Mouse (Mus musculus): Measurements from ENCODE around the gene Fbxl19. TPM values are rescaled to one million over a fixed set of nuclear protein-coding genes. Genes with fewer than 3 reads are reported as not detected.

The Fbxl19 gene
- total RNA-seq (2014; fragmentation: Nextera tagmentation) (11.6 and 14.2 TPM in 2 replicates), total RNA-seq (2017) (12.2 and 12.5 TPM in 2 replicates)

DNA sequence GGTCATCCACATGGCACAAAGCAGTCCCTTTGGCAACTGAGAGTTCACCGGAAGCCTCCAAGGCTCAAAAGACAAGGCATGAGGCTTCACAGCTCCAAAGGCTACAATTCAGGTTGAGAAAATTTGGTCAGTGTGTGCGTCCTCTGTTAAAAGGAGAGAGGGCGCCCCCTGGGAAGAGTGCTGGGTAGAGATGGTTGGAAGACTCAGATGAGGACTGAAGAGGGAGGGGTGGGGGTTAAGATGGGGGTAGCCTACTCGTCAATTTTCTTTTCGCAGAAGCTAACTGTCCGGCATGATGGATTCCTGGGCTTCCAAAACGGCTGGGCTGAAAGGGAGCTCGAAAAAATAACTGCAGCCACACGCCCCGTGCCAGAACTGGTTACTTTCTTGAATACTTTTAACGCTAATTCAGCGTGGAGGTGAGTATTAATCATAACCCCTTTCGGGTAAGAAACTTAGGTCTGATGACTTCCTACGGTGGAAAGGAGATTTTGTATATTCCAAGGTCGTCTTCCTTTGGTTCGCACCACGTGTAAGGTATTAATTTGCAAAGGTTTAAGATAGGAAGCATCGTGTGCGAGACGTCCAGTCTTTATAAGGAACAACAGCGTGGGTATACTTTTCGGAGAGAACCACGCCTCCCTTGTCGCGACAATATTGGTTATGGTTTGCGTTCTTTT, at the start of gene Fbxl19:
TSS of gene Fbxl19 (plus strand) at position 178 of the 680 bp plus-strand sequence.
- ATAC-seq (replicated peaks; ENCODE audit: low FRiP score, low TSS enrichment, poor library complexity, severe bottlenecking), result no peak; the same call in 1 of the 2 replicates

DNA sequence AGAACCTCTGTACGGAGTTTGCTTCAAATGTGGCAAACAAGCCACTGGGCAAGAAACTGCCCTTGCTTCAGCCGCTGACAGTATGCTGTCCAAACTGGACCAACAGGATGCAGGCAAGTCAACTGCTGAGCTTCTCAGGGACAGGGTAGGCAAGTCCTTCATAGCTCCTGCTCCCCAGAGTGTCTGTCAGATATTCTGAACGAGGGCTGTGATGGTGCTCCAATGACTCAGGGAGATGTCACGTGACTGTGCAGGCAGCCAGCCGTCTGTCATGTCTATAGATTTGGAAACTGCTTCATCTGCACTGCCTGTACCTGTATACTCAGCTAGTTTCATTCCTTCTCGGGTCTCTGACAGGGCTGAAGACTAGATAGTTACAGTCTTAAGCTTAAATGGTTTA, 45.4 kb upstream of the Fbxl19 start:
- no peak for ATAC-seq (replicated peaks; ENCODE audit: low FRiP score, low TSS enrichment, poor library complexity, severe bottlenecking)

GRCm38 (mm10) chr7:127700712-127701331, 43.5 kb upstream of the Fbxl19 start:
- no peak for ATAC-seq (replicated peaks; ENCODE audit: low FRiP score, low TSS enrichment, poor library complexity, severe bottlenecking)

GRCm38 (mm10) chr7:127703561-127704178, 40.7 kb upstream of the Fbxl19 start:
- ATAC-seq (replicated peaks; ENCODE audit: low FRiP score, low TSS enrichment, poor library complexity, severe bottlenecking), result no peak

DNA sequence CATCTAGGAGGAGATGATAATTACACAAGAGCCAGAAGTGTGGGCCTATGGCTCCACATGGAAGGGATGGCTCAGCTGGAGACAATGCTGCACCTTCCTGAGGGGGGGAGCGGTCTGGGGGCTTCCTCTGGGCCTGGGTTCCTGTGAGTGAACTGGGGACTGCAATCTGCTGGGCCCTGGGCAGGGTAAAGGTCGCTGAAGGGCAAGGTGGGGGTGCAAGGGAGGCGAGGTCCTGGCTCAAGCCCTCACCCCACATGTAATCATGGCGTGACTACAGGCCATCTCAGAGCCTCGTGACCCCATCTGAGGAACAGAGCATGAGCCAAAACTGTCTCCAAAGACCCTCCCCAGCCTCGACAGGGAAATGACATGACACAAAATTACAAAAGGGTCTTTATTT, 39.7 kb upstream of the Fbxl19 start:
- no peak for ATAC-seq (replicated peaks; ENCODE audit: low FRiP score, low TSS enrichment, poor library complexity, severe bottlenecking)

- ATAC-seq (replicated peaks; ENCODE audit: low FRiP score, low TSS enrichment, poor library complexity, severe bottlenecking), result no peak
Measured at GRCm38 (mm10) chr7:127705706-127706105, 38.6 kb upstream of the Fbxl19 start.

GRCm38 (mm10) chr7:127707045-127707956, 37.0 kb upstream of the Fbxl19 start:
- ATAC-seq (replicated peaks; ENCODE audit: low FRiP score, low TSS enrichment, poor library complexity, severe bottlenecking), result peak; percentile 12

DNA sequence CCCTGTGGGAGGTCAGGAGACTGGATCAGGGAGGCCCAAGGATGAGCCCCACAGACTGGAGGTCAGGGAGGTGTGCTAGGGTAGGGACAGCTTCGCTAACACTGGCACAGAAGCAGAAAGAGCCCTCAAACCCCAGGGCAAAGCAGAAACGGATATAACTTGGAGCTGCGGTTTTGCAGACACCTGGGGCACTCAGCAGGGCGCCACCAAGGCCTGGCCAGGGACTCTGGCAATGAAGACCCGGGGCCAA, 36.5 kb upstream of the Fbxl19 start:
- no peak for ATAC-seq (replicated peaks; ENCODE audit: low FRiP score, low TSS enrichment, poor library complexity, severe bottlenecking)

- ATAC-seq (replicated peaks; ENCODE audit: low FRiP score, low TSS enrichment, poor library complexity, severe bottlenecking), result peak; percentile 77
Measured at GRCm38 (mm10) chr7:127708207-127709078, 35.9 kb upstream of the Fbxl19 start, which contains the start of gene Bcl7c. TSS of gene Bcl7c (minus strand) at chr7:127708933.

- ATAC-seq (replicated peaks; ENCODE audit: low FRiP score, low TSS enrichment, poor library complexity, severe bottlenecking), result no peak
Measured at GRCm38 (mm10) chr7:127709261-127709979, 34.9 kb upstream of the Fbxl19 start.

GRCm38 (mm10) chr7:127711031-127711430, 33.3 kb upstream of the Fbxl19 start:
- no peak for ATAC-seq (replicated peaks; ENCODE audit: low FRiP score, low TSS enrichment, poor library complexity, severe bottlenecking)

DNA sequence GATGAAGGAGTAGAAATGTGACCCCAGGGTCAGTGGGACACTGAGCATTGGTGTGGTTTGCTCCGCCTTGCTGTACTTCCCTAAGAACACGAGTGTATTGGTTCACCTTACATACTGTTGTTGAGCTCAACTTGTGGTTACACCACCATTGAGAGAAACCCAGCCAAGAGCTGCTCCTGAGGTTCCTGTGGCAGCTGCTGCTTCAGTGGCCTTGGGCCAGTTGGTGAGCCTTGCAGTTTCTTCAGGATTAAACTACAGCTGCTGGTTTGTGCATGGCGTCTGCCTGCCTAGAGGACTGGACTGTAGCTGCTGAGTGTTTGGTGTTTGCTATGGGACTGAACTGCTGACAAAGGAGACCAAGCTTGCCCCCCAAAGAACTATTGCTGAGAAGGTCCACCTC, 32.9 kb upstream of the Fbxl19 start:
- ATAC-seq (replicated peaks; ENCODE audit: low FRiP score, low TSS enrichment, poor library complexity, severe bottlenecking), result no peak

GRCm38 (mm10) chr7:127712461-127713385, 31.6 kb upstream of the Fbxl19 start, which contains the start of gene Ctf1:
TSS of gene Ctf1 (plus strand) at chr7:127712736.
- peak; percentile 48 for ATAC-seq (replicated peaks; ENCODE audit: low FRiP score, low TSS enrichment, poor library complexity, severe bottlenecking)

- no peak for ATAC-seq (replicated peaks; ENCODE audit: low FRiP score, low TSS enrichment, poor library complexity, severe bottlenecking)
Measured at GRCm38 (mm10) chr7:127714816-127715215, 29.5 kb upstream of the Fbxl19 start.

DNA sequence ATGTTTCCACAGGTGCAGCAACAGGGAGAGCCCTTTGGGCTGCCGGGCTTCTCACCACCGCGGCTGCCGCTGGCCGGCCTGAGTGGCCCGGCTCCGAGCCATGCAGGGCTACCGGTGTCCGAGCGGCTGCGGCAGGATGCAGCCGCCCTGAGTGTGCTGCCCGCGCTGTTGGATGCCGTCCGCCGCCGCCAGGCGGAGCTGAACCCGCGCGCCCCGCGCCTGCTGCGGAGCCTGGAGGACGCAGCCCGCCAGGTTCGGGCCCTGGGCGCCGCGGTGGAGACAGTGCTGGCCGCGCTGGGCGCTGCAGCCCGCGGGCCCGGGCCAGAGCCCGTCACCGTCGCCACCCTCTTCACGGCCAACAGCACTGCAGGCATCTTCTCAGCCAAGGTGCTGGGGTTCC, 27.4 kb upstream of the Fbxl19 start:
- peak; percentile 60 for ATAC-seq (replicated peaks; ENCODE audit: low FRiP score, low TSS enrichment, poor library complexity, severe bottlenecking)

- no peak for ATAC-seq (replicated peaks; ENCODE audit: low FRiP score, low TSS enrichment, poor library complexity, severe bottlenecking)
Measured at GRCm38 (mm10) chr7:127718339-127718738, 26.0 kb upstream of the Fbxl19 start.

- ATAC-seq (replicated peaks; ENCODE audit: low FRiP score, low TSS enrichment, poor library complexity, severe bottlenecking), result no peak
Measured at GRCm38 (mm10) chr7:127719258-127719657, 25.1 kb upstream of the Fbxl19 start.

All from megakaryocyte-erythroid progenitor cell, adult 5-6 weeks (primary cell).